Mouse (Mus musculus) heart, embryonic 15.5 days (tissue): ENCODE results near the gene Gm17949. TPM values are rescaled to one million over a fixed set of nuclear protein-coding genes. Genes with fewer than 3 reads are reported as not detected.

Source experiments
- polyA plus RNA-seq: library from polyadenylated mRNA; unstranded; fragments of >200 nt; fragmentation: Nextera tagmentation; extraction: Ambion mirVana; gene quantifications from 2 replicates; pipeline ENCODE4 v1.2.1, GENCODE M21; 2015

Gm17949 gene
- polyA plus RNA-seq, 1 experiment from 2014 or later, result 0.48 TPM

Other genes starting within 250 kb of the Gm17949 start
- 28.3 and 37.6 TPM in 2 replicates for gene Dus3l, start 246.7 kb upstream of the Gm17949 start, polyA plus RNA-seq
- gene Prr22, start 241.2 kb upstream of the Gm17949 start, polyA plus RNA-seq, result 0.92 and 1.1 TPM in 2 replicates
- 4.8 and 6.3 TPM in 2 replicates for gene Rfx2, start 180.5 kb upstream of the Gm17949 start, polyA plus RNA-seq
- gene Acsbg2, start 137.0 kb upstream of the Gm17949 start, polyA plus RNA-seq, result not detected in 2 replicates
- 0.30 and 0.43 TPM in 2 replicates for gene 1700061G19Rik, start 136.0 kb upstream of the Gm17949 start, polyA plus RNA-seq
- 25.8 and 35.3 TPM in 2 replicates for gene Mllt1, start 76.1 kb upstream of the Gm17949 start, polyA plus RNA-seq
- gene Acer1, start 29.3 kb upstream of the Gm17949 start, polyA plus RNA-seq, result 0.08 TPM in 1 of 2 replicates, not detected in the other
- 103 and 114 TPM in 2 replicates for gene Clpp, start 21.2 kb upstream of the Gm17949 start, polyA plus RNA-seq
- 52.1 and 52.4 TPM in 2 replicates for gene Alkbh7, start 14.1 kb upstream of the Gm17949 start, polyA plus RNA-seq
- gene Pspn, start 11.5 kb upstream of the Gm17949 start, polyA plus RNA-seq, result 0.33 TPM in 1 of 2 replicates, not detected in the other
- 33.7 and 41.1 TPM in 2 replicates for gene Gtf2f1, start 181 bp upstream of the Gm17949 start, polyA plus RNA-seq
- 23.3 and 29.3 TPM in 2 replicates for gene Khsrp, start 20.1 kb downstream of the Gm17949 start, polyA plus RNA-seq
- not detected in 2 replicates for gene Slc25a41, start 30.2 kb downstream of the Gm17949 start, polyA plus RNA-seq
- gene Crb3, start 47.6 kb downstream of the Gm17949 start, polyA plus RNA-seq, result 0.92 and 2.5 TPM in 2 replicates
- 14.7 and 18.3 TPM in 2 replicates for gene Slc25a23, start 48.4 kb downstream of the Gm17949 start, polyA plus RNA-seq
- 0.64 and 3.7 TPM in 2 replicates for gene Dennd1c, start 67.0 kb downstream of the Gm17949 start, polyA plus RNA-seq
- gene Tubb4a, start 76.3 kb downstream of the Gm17949 start, polyA plus RNA-seq, result 5.6 and 12.8 TPM in 2 replicates
- gene Tnfsf9, start 93.9 kb downstream of the Gm17949 start, polyA plus RNA-seq, result 2.6 and 3.0 TPM in 2 replicates
- not detected in 2 replicates for gene Cd70, start 138.3 kb downstream of the Gm17949 start, polyA plus RNA-seq
- gene Tnfsf14, start 182.7 kb downstream of the Gm17949 start, polyA plus RNA-seq, result 0.29 TPM in 1 of 2 replicates, not detected in the other
- 1.8 and 5.6 TPM in 2 replicates for gene C3, start 216.7 kb downstream of the Gm17949 start, polyA plus RNA-seq
- 26.5 and 29.0 TPM in 2 replicates for gene Gpr108, start 237.0 kb downstream of the Gm17949 start, polyA plus RNA-seq
- gene Trip10, start 238.0 kb downstream of the Gm17949 start, polyA plus RNA-seq, result 39.1 and 43.7 TPM in 2 replicates